Mouse (Mus musculus): Measurements from ENCODE around the gene Skint4. TPM values are rescaled to one million over a fixed set of nuclear protein-coding genes. Genes with fewer than 3 reads are reported as not detected.

Gene Skint4
- polyA plus RNA-seq (2012; rRNA removed) = not detected in 2 replicates

DNA sequence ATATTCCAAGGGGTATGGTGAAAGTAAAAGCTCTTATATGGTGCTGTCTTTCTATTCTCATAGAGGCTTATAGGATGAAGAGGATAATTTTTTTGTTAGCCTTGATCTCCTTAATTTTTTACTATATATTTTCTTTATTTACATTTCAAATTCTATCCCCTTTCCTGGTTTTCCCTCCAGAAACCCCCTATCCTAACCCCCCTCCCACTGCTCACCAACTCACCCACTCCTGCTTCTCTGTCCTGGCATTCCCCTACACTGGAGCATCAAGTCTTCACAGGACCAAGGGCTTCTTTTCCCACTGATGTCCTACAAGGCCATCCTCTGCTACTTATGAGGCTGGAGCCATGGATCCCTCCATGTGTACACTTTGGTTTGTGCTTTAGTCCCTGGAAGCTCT, at the start of gene Skint4:
Skint4 (plus strand) TSS at position 301 of the 400 bp plus-strand sequence.
- Histone ChIP-seq H3K27ac (ENCODE audit: control insufficient read depth, insufficient read depth, low read depth, low read length) (no peak within 1 kb of the TSS), H3K4me1 (ENCODE audit: control insufficient read depth, insufficient read depth, low read length) (no peaks in the 10 kb centered on the region), H3K36me3 (ENCODE audit: control insufficient read depth, insufficient read depth, low read length) (no peaks in the 10 kb centered on the region), H3K27me3 (ENCODE audit: control insufficient read depth, insufficient read depth, low read length) (no peaks in the 10 kb centered on the region), H3K4me3 (ENCODE audit: control insufficient read depth, low read depth, low read length) (no peak within 1 kb of the TSS)
- TF ChIP-seq POLR2A (IDR thresholded peaks at IDR 0.05; ENCODE audit: control insufficient read depth, low read depth, low read length) (no peak), CTCF (IDR thresholded peaks at IDR 0.05; ENCODE audit: control insufficient read depth, insufficient read depth, insufficient replicate concordance, low read depth, low read length) (no peak)

Other genes with a start within 250 kb of the Skint4 start
- gene Slc5a9, start 169.1 kb upstream of the Skint4 start, polyA plus RNA-seq (2012; rRNA removed) = 0.91 and 0.99 TPM in 2 replicates
- gene Skint8, start 152.6 kb upstream of the Skint4 start, polyA plus RNA-seq (2012; rRNA removed) = 0.25 and 0.69 TPM in 2 replicates
- gene Skint7, start 99.1 kb upstream of the Skint4 start, polyA plus RNA-seq (2012; rRNA removed) = 0.10 TPM in 1 of 2 replicates, not detected in the other
- not detected in 2 replicates for gene Skint1, start 65.7 kb upstream of the Skint4 start, polyA plus RNA-seq (2012; rRNA removed)
- gene Skint3, start 160.2 kb downstream of the Skint4 start, polyA plus RNA-seq (2012; rRNA removed) = 0.06 TPM in 2 replicates